Mouse (Mus musculus) thymus, postnatal 0 days (tissue): ENCODE results near the gene Ddhd1. TPM values are rescaled to one million over a fixed set of nuclear protein-coding genes. Genes with fewer than 3 reads are reported as not detected.
"Not testable (repeated sequence)": the region's sequence is repeated elsewhere in the genome, so short reads cannot be mapped to it uniquely, and the experiment has no call there.

Experiments
- DNase-seq: peaks from one replicate; pipeline ENCODE4 v3.0.0-alpha.2; 2015; ENCODE audit warnings: low spot score
- polyA plus RNA-seq: library from polyadenylated mRNA; unstranded; fragments of >200 nt; fragmentation: Nextera tagmentation; extraction: Ambion mirVana; gene quantifications from 2 replicates; pipeline ENCODE4 v1.2.1, GENCODE M21; 2015

Gene Ddhd1
- polyA plus RNA-seq, 1 experiment from 2014 or later: 9.5 TPM

- no peak for DNase-seq
These were observed 74.4 kb downstream of the Ddhd1 start for GRCm38 (mm10) chr14:45583494-45584027.

GRCm38 (mm10) chr14:45580923-45581827, 76.8 kb downstream of the Ddhd1 start:
- not testable (repeated sequence) for DNase-seq

- DNase-seq: peak; percentile 67
These were observed 91.6 kb downstream of the Ddhd1 start for GRCm38 (mm10) chr14:45566066-45566937.

GRCm38 (mm10) chr14:45565216-45566065, 92.5 kb downstream of the Ddhd1 start:
- peak; percentile 78 for DNase-seq

GRCm38 (mm10) chr14:45563577-45563976, 94.4 kb downstream of the Ddhd1 start:
- no peak for DNase-seq

GRCm38 (mm10) chr14:45561681-45562080, 96.3 kb downstream of the Ddhd1 start:
- DNase-seq: no peak

- DNase-seq: no peak
These were observed 98.9 kb downstream of the Ddhd1 start for GRCm38 (mm10) chr14:45559018-45559417.

- DNase-seq: no peak
These were observed 103.6 kb downstream of the Ddhd1 start for GRCm38 (mm10) chr14:45554336-45554735.

- DNase-seq: no peak
These were observed 104.1 kb downstream of the Ddhd1 start for GRCm38 (mm10) chr14:45553854-45554253.

GRCm38 (mm10) chr14:45552431-45552830, 105.5 kb downstream of the Ddhd1 start:
- DNase-seq: no peak

GRCm38 (mm10) chr14:45551121-45551768, 106.7 kb downstream of the Ddhd1 start:
- DNase-seq: peak; percentile 41

GRCm38 (mm10) chr14:45550010-45550647, 107.8 kb downstream of the Ddhd1 start:
- DNase-seq: no peak

GRCm38 (mm10) chr14:45548118-45548517, 109.8 kb downstream of the Ddhd1 start:
- DNase-seq: no peak

GRCm38 (mm10) chr14:45544905-45545304, 113.0 kb downstream of the Ddhd1 start:
- no peak for DNase-seq

- no peak for DNase-seq
These were observed 113.9 kb downstream of the Ddhd1 start for GRCm38 (mm10) chr14:45544026-45544425.

GRCm38 (mm10) chr14:45539659-45540468, 118.1 kb downstream of the Ddhd1 start:
- peak; percentile 29 for DNase-seq
